Mouse (Mus musculus) intestine, postnatal 0 days (tissue): ENCODE measurements around the gene Slc35d3. TPM values are rescaled to one million over a fixed set of nuclear protein-coding genes. Genes with fewer than 3 reads are reported as not detected.

ENCODE experiments used
- ATAC-seq: fragments of 200-750 bp; cut with Nextera tagmentation; 2 replicates; pipeline ENCODE4 v1.8.0; 2017; ENCODE audit warnings: mild to moderate bottlenecking, moderate TSS enrichment, moderate library complexity
- H3K27ac ChIP-seq: fragments of 300-500 bp; sonication (generic); 2 replicates; pipeline ENCODE4 v1.5.1; 2014; ENCODE audit warnings: mild to moderate bottlenecking, low read depth, low read length, moderate library complexity
- H3K27me3 ChIP-seq: fragments of 300-500 bp; sonication (generic); replicated peaks from 2 replicates; pipeline ENCODE4 v1.6.1; 2014; ENCODE audit warnings: low read length, mixed read lengths; ENCODE audit not compliant: control insufficient read depth, insufficient read depth
- H3K36me3 ChIP-seq: fragments of 300-500 bp; sonication (generic); 2 replicates; pipeline ENCODE4 v1.6.1; 2014; ENCODE audit warnings: mild to moderate bottlenecking, moderate library complexity; ENCODE audit not compliant: control insufficient read depth, insufficient read depth
- H3K4me1 ChIP-seq: fragments of 300-500 bp; sonication (generic); replicated peaks from 2 replicates; pipeline ENCODE4 v1.6.1; 2014; ENCODE audit warnings: antibody characterized with exemption, low read length, mixed read lengths; ENCODE audit not compliant: control insufficient read depth, insufficient read depth
- H3K4me2 ChIP-seq: fragments of 300-500 bp; sonication (generic); replicated peaks from 2 replicates; pipeline ENCODE4 v1.6.1; 2014; ENCODE audit warnings: low read depth, mild to moderate bottlenecking, moderate library complexity
- H3K4me3 ChIP-seq: fragments of 300-500 bp; sonication (generic); 2 replicates; pipeline ENCODE4 v1.5.1; 2014; ENCODE audit warnings: low read depth, low read length
- H3K9ac ChIP-seq: fragments of 300-500 bp; sonication (generic); 2 replicates; pipeline ENCODE4 v1.6.1; 2014; ENCODE audit warnings: mild to moderate bottlenecking, low read depth, low read length
- H3K9me3 ChIP-seq: fragments of 300-500 bp; sonication (generic); 2 replicates; pipeline ENCODE4 v1.6.1; 2016; ENCODE audit warnings: mixed run types; ENCODE audit not compliant: control insufficient read depth
- CTCF ChIP-seq: sonication (generic); IDR thresholded peaks from 2 replicates; pipeline ENCODE4 v1.5.1; 2016; ENCODE audit warnings: low read depth, mild to moderate bottlenecking, control low read depth, antibody characterized with exemption, moderate library complexity
- WGBS: fragments of 180-500 bp; shearing (Covaris S2); extraction: QIAGEN DNeasy Blood & Tissue Kit; methylation state at CpG from one replicate; pipeline ENCODE4 v1.1.7; 2014; 5-methylcytosine and 5-hydroxymethylcytosine counted together
- polyA plus RNA-seq: library from polyadenylated mRNA; unstranded; fragments of >200 nt; fragmentation: Nextera tagmentation; extraction: Ambion mirVana; gene quantifications from 2 replicates; pipeline ENCODE4 v1.2.1, GENCODE M21; 2015

Slc35d3 gene
- polyA plus RNA-seq, 1 experiment from 2014 or later, result 0.61 TPM

- Histone ChIP-seq H3K27ac (no peak overlapping the region), H3K4me1 (no peaks in the 10 kb centered on the region), H3K9me3 (no peaks in the 10 kb centered on the region), H3K4me2 (no peak overlapping the region), H3K27me3 (no peaks in the 10 kb centered on the region), H3K9ac (no peak overlapping the region), H3K36me3 (no peaks in the 10 kb centered on the region; the same call in 1 of the 2 replicates), H3K4me3 (no peak overlapping the region)
- ATAC-seq, result no peak
- 68% methylated on average over 5 of the region's 5 CpGs for WGBS
- no peak for TF ChIP-seq CTCF
Observed at GRCm38 (mm10) chr10:19875346-19875745, 24.1 kb upstream of the Slc35d3 start.

DNA sequence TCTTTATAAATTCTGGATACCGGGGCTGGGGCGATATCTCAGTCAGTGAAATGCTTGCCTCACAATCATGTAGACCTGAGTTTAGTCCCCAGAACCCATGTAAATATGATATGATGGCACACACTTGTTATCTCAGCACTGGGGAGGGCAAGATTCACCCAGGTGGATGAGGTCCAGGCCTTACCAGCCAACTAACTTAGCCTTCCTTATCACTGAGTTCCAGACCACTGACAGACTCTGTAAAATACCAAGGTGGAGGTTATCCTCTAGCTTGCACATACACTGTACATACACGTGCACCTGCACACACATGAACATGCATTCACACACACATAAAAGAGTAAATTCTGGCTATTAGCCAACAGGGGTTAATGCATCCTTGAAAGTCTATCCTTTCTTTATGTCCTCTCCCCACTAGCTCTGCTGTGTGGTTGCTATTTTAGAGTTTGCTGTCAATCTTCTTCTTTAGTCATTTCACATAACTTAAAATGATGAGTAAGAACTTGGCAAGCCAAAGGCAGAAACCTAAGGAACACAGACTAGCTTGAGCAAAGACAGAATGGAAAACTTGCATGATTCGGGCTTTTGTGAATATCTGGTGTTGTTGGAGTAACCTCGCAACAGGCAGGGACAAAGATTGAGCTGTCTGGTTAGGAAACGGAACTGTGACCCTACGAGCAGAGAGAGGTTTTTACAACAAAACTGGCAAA is 4.5 kb upstream of the Slc35d3 start:
- WGBS, result 90% methylated on average over 7 of the region's 7 CpGs
- H3K9me3 ChIP-seq, result no peaks in the 10 kb centered on the region
- no peak for ATAC-seq
- H3K4me3 ChIP-seq, result no peak overlapping the region
- peaks cover 21% of the 10 kb centered on the region for H3K27me3 ChIP-seq
- no peaks in the 10 kb centered on the region for H3K36me3 ChIP-seq
- H3K4me2 ChIP-seq, result no peak overlapping the region
- 0 out of 2 replicates have a peak, but pooled peaks cover 2% of the 10 kb centered on the region for H3K4me1 ChIP-seq
- no peak for TF ChIP-seq CTCF
- no peak overlapping the region for H3K27ac ChIP-seq
- H3K9ac ChIP-seq, result no peak overlapping the region

- H3K27me3 ChIP-seq, result peaks cover 43% of the 10 kb centered on the region
- TF ChIP-seq CTCF, result no peak
Observed at GRCm38 (mm10) chr10:19853609-19854008, 2.4 kb upstream of the Slc35d3 start.

DNA sequence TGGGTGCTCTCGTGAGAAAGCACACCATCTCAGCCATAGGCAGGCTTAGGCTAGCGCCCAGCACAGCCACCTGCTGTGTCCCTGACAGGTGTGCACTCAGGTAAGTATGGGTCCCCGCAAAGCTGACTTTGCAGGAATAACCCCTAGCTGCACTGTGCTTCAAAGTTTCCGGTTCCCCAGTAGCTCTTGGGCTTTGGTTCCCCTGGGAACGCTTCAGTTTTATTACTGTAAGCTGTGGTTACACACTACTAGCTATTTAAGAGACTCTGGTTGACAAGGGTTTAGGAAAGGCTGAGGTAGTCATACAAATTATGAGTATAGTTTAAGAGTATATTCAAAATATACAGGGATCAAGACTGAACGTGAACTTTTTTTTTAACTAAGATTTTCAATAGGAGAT is 1.5 kb upstream of the Slc35d3 start:
- 17% methylated on average over 6 of the region's 6 CpGs for WGBS
- no peak for TF ChIP-seq CTCF
- no peaks in the 10 kb centered on the region for H3K36me3 ChIP-seq
- peaks cover 44% of the 10 kb centered on the region for H3K27me3 ChIP-seq
- H3K9me3 ChIP-seq, result no peaks in the 10 kb centered on the region
- H3K4me1 ChIP-seq, result 0 out of 2 replicates have a peak, but pooled peaks cover 3% of the 10 kb centered on the region
- H3K27ac ChIP-seq, result no peak overlapping the region
- no peak overlapping the region for H3K4me2 ChIP-seq
- no peak for ATAC-seq
- H3K9ac ChIP-seq, result no peak overlapping the region
- H3K4me3 ChIP-seq, result no peak overlapping the region

More at GRCm38 (mm10) chr10:19853609-19854008, 2.4 kb upstream of the Slc35d3 start:
- Histone ChIP-seq H3K9me3 (no peaks in the 10 kb centered on the region), H3K4me2 (no peak overlapping the region), H3K27ac (no peak overlapping the region), H3K9ac (no peak overlapping the region), H3K4me3 (no peak overlapping the region), H3K36me3 (no peaks in the 10 kb centered on the region), H3K4me1 (0 out of 2 replicates have a peak, but pooled peaks cover 3% of the 10 kb centered on the region)
- WGBS, result 41% methylated on average over 2 of the region's 2 CpGs
- ATAC-seq, result no peak

DNA sequence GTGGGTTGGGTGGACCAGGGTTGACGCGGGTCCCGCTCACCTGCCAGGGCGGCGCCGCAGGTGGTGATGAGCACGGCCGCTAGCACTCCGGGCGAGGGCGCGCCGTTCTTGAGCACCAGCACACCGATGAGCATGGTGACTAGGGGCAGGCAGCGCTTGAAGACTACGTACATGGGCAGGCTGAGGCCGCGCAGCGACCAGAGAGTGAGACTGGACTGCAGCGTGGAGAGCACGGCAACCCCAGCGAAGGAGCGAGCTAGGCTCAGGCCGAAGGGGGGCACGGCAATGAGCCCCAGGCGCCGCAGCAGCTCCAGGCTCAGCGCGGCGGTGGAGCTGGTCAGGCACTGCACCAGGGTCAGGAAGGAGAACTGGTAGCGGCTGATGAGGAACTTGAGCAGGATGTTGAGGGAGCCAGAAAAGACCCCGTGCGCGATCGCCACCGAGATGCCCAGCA is 688 bp downstream of the Slc35d3 start:
- TF ChIP-seq CTCF, result no peak
- ATAC-seq, result no peak
- H3K9ac ChIP-seq, result 0 out of 2 replicates have a peak overlapping the region, but pooled peaks have one; percentile 26
- H3K4me3 ChIP-seq, result peak overlapping the region; percentile 50
- no peaks in the 10 kb centered on the region for H3K9me3 ChIP-seq
- no peaks in the 10 kb centered on the region for H3K36me3 ChIP-seq
- WGBS, result under 1% methylated on average over 36 of the region's 36 CpGs
- H3K27me3 ChIP-seq, result peaks cover 44% of the 10 kb centered on the region
- H3K4me2 ChIP-seq, result peak overlapping the region; percentile 92
- no peak overlapping the region for H3K27ac ChIP-seq
- 0 out of 2 replicates have a peak, but pooled peaks cover 3% of the 10 kb centered on the region for H3K4me1 ChIP-seq

- 0 out of 2 replicates have a peak, but pooled peaks cover 3% of the 10 kb centered on the region for H3K4me1 ChIP-seq
- peak overlapping the region; percentile 92 for H3K4me2 ChIP-seq
- under 1% methylated on average over 31 of the region's 32 CpGs for WGBS
- H3K9ac ChIP-seq, result peak overlapping the region; percentile 34
- H3K27ac ChIP-seq, result no peak overlapping the region
- no peak for TF ChIP-seq CTCF
- peak; percentile 32; the same call in 1 of the 2 replicates for ATAC-seq
- H3K27me3 ChIP-seq, result peaks cover 44% of the 10 kb centered on the region
- H3K9me3 ChIP-seq, result no peaks in the 10 kb centered on the region
- peak overlapping the region; percentile 50 for H3K4me3 ChIP-seq
- H3K36me3 ChIP-seq, result no peaks in the 10 kb centered on the region
Observed at GRCm38 (mm10) chr10:19849771-19850365, 1.4 kb downstream of the Slc35d3 start.
